Mouse (Mus musculus) lung, embryonic 14.5 days (tissue): ENCODE data around the gene Jak3. TPM values are rescaled to one million over a fixed set of nuclear protein-coding genes. Genes with fewer than 3 reads are reported as not detected.
"Not testable (repeated sequence)": the region's sequence is repeated elsewhere in the genome, so short reads cannot be mapped to it uniquely, and the experiment has no call there.

Source experiments
- ATAC-seq: fragments of 200-750 bp; cut with Nextera tagmentation; 2 replicates; pipeline ENCODE4 v1.8.0; 2017; ENCODE audit warnings: mild to moderate bottlenecking, moderate TSS enrichment, moderate library complexity; ENCODE audit not compliant: insufficient read depth
- DNase-seq: peaks from one replicate; pipeline ENCODE4 v3.0.0-alpha.2; 2015
- H3K27ac ChIP-seq: fragments of 300-500 bp; sonication (generic); 2 replicates; pipeline ENCODE4 v1.5.1; 2014; ENCODE audit warnings: low read depth, mild to moderate bottlenecking, moderate library complexity
- H3K27me3 ChIP-seq: fragments of 300-500 bp; sonication (generic); 2 replicates; pipeline ENCODE4 v1.6.1; 2014; ENCODE audit warnings: low read length, control low read depth; ENCODE audit not compliant: insufficient read depth
- H3K36me3 ChIP-seq: fragments of 300-500 bp; sonication (generic); 2 replicates; pipeline ENCODE4 v1.6.1; 2014; ENCODE audit warnings: control low read depth; ENCODE audit not compliant: insufficient read depth
- H3K4me1 ChIP-seq: fragments of 300-500 bp; sonication (generic); 2 replicates; pipeline ENCODE4 v1.6.1; 2014; ENCODE audit warnings: antibody characterized with exemption, control low read depth; ENCODE audit not compliant: insufficient read depth
- H3K4me2 ChIP-seq: fragments of 300-500 bp; sonication (generic); 2 replicates; pipeline ENCODE4 v1.6.1; 2014; ENCODE audit warnings: mild to moderate bottlenecking
- H3K4me3 ChIP-seq: fragments of 300-500 bp; sonication (generic); 2 replicates; pipeline ENCODE4 v1.5.1; 2014; ENCODE audit warnings: low read depth, low read length
- H3K9ac ChIP-seq: fragments of 300-500 bp; sonication (generic); 2 replicates; pipeline ENCODE4 v1.6.1; 2014
- H3K9me3 ChIP-seq: fragments of 300-500 bp; sonication (generic); 2 replicates; pipeline ENCODE4 v1.6.1; 2016; ENCODE audit warnings: low read depth, low read length, control low read depth
- CTCF ChIP-seq: IDR thresholded peaks from 2 replicates; pipeline ENCODE4 v1.5.1; 2016; ENCODE audit warnings: antibody characterized with exemption, low read depth
- WGBS: fragments of 180-500 bp; shearing (Covaris S2); extraction: QIAGEN DNeasy Blood & Tissue Kit; methylation state at CpG from one replicate; pipeline ENCODE4 v1.1.7; 2014; 5-methylcytosine and 5-hydroxymethylcytosine counted together
- polyA plus RNA-seq: library from polyadenylated mRNA; unstranded; fragments of >200 nt; fragmentation: Nextera tagmentation; extraction: Ambion mirVana; gene quantifications from 2 replicates; pipeline ENCODE4 v1.2.1, GENCODE M21; 2014

Jak3 gene
- polyA plus RNA-seq, 1 experiment from 2014 or later: 7.8 TPM

DNA sequence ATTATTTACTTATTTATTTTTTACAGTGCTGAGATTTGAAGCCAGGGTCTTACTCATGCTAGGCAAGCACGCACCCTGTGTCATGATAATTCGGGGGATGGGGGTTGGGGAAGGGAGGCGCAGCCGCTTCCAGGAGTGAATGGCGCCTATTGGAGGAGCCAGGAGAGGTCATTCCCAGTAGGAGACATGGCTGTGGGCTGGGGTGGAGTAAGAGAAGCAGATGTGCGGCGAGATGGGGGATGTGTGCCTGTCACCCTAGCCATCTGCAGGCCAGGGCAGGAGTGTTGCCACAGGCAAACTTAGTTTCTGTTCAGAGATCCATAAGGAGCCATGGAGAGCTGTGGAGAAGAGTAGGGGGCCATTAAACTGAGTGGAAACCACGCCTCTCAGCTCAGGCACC is 11.5 kb downstream of the Jak3 start:
- DNase-seq: no peak
- Histone ChIP-seq H3K27ac (no peak overlapping the region), H3K4me1 (peaks cover 6% of the 10 kb centered on the region; the same call in 1 of the 2 replicates), H3K4me2 (no peak overlapping the region), H3K36me3 (no peaks in the 10 kb centered on the region), H3K9ac (no peak overlapping the region), H3K9me3 (no peaks in the 10 kb centered on the region), H3K4me3 (no peak overlapping the region), H3K27me3 (peaks cover 100% of the 10 kb centered on the region)
- TF ChIP-seq CTCF: no peak
- no peak for ATAC-seq
- 10% methylated on average over 8 of the region's 8 CpGs for WGBS

DNA sequence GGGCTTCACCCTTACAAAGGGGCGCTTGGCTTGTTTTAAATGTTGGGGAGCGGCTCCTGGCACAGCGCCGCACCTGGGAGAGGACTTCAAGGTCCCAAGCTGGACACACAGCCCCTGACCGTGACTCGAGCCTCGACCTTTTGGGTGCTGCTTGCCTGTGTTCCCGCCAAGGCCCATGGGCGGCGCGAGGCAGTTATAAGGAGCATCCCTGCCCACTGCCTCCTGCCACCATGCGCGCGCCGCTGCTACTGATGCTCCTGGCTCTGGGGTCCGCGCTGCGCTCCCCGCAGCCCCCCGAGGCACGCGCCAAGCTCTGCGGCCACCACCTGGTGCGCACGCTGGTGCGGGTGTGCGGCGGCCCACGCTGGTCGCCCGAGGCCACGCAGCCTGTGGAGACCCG is 12.9 kb downstream of the Jak3 start, which contains the start of gene Insl3:
Gene Insl3 (plus strand): TSS at position 187 of the 400 bp plus-strand sequence.
- Histone ChIP-seq H3K9ac (no peak within 1 kb of the TSS), H3K4me1 (peaks cover 6% of the 10 kb centered on the region; the same call in 1 of the 2 replicates), H3K36me3 (no peaks in the 10 kb centered on the region), H3K9me3 (no peaks in the 10 kb centered on the region), H3K4me3 (no peak within 1 kb of the TSS), H3K27ac (no peak within 1 kb of the TSS), H3K4me2 (no peak within 1 kb of the TSS), H3K27me3 (peaks cover 100% of the 10 kb centered on the region)
- DNase-seq: no peak
- no peak for ATAC-seq
- no peak for TF ChIP-seq CTCF
- WGBS: 11% methylated on average over 33 of the region's 33 CpGs

DNA sequence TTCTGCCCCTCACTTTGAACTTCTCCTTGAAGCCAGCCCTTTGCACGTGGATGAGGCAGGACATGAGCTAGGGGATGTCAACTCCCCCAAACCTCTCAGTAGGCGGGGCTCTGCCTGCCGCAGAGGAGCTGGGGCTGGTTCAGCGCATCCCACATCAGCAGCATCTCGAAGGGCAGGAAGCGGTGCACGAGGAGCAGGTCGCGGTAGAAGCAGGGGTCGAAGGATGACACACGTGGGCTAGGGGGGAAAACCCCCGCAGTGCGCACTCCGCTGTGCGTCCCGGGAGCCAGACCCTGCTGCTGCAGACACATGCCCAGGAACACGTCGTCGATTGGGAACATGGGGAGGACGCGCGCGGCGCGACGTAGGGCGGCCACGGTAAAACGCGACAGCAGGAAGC is 16.4 kb downstream of the Jak3 start:
- Histone ChIP-seq H3K4me1 (no peaks in the 10 kb centered on the region), H3K27ac (no peak overlapping the region), H3K4me2 (no peak overlapping the region), H3K9ac (no peak overlapping the region), H3K9me3 (no peaks in the 10 kb centered on the region), H3K4me3 (no peak overlapping the region), H3K27me3 (peaks cover 83% of the 10 kb centered on the region), H3K36me3 (no peaks in the 10 kb centered on the region)
- ATAC-seq (no peak), DNase-seq (no peak)
- no peak for TF ChIP-seq CTCF
- WGBS: 7% methylated on average over 30 of the region's 30 CpGs

DNA sequence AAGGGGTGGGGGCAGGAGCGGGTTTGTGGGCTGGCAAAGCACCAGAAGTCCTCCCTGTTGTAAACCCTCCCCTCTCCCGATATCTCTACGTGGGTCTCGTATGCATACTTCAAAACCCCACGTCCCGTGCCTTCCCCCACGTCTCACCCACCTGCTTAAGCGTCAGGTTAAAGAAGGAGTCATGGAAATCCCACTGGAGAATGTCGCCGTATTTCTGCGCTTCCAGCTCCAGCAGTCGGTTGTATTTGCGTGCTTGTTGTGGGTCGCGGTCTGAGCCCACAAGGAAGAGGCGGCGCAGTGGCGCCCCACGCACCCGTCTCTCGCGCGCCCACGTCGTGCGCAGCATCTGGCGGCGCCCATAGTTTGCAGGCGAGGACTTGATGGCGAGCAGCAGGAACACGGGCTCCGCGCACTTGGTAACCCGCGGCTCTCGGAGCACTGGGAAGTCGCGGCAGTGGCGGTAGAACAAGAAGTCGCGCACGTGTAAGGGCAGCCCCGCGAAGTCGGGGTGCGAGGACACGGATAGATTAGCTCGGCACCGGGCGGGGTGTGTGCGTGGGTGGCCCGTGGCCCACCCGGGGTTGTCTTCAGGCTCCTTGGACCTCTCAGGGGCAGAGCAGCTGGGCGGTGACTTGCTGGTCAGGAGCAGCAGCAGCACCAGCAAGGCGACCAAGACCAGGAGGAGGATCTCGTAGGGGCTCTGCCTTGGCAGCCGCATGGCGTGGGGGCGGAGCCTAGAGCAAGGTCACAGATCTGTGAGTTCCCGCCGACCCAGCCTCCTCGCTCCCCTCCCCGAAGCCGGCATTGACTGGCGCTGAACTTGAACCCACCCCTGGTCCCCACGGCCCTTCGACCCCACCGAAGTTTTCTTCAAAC is 17.3 kb downstream of the Jak3 start:
- Histone ChIP-seq H3K4me2 (peak overlapping the region; percentile 33; the same call in 1 of the 2 replicates), H3K36me3 (no peaks in the 10 kb centered on the region), H3K4me1 (no peaks in the 10 kb centered on the region), H3K9ac (no peak overlapping the region), H3K4me3 (peak overlapping the region; percentile 14; the same call in 1 of the 2 replicates), H3K27ac (no peak overlapping the region), H3K27me3 (peaks cover 77% of the 10 kb centered on the region), H3K9me3 (no peaks in the 10 kb centered on the region)
- no peak for TF ChIP-seq CTCF
- DNase-seq: no peak
- ATAC-seq: 0 out of 2 replicates have a peak, but pooled peaks have one; percentile 36
- WGBS: 10% methylated on average over 68 of the region's 68 CpGs

DNA sequence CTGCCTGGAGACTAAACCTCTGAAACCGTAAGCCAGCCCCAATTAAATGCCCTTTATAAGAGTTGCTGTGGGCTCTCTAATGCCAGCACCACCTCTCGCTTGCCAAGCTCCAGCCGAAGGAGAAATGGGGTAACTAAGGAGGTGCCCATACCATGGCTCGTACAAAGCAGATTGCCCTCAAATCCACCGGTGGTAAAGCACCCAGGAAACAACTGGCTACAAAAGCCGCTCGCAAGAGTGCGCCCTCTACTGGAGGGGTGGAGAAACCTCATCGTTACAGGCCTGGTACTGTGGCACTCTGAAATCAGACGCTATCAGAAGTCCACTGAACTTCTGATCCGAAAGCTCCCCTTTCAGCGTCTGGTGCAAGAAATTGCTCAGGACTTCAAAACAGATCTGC is 19.4 kb downstream of the Jak3 start:
- not testable (repeated sequence) for H3K4me1 ChIP-seq, H3K4me2 ChIP-seq, H3K4me3 ChIP-seq, H3K9me3 ChIP-seq, ATAC-seq, H3K9ac ChIP-seq, DNase-seq, H3K36me3 ChIP-seq, H3K27ac ChIP-seq
- TF ChIP-seq CTCF: peak; percentile 38
- WGBS: 64% methylated on average over 12 of the region's 12 CpGs
- H3K27me3 ChIP-seq: peaks cover 74% of the 10 kb centered on the region

DNA sequence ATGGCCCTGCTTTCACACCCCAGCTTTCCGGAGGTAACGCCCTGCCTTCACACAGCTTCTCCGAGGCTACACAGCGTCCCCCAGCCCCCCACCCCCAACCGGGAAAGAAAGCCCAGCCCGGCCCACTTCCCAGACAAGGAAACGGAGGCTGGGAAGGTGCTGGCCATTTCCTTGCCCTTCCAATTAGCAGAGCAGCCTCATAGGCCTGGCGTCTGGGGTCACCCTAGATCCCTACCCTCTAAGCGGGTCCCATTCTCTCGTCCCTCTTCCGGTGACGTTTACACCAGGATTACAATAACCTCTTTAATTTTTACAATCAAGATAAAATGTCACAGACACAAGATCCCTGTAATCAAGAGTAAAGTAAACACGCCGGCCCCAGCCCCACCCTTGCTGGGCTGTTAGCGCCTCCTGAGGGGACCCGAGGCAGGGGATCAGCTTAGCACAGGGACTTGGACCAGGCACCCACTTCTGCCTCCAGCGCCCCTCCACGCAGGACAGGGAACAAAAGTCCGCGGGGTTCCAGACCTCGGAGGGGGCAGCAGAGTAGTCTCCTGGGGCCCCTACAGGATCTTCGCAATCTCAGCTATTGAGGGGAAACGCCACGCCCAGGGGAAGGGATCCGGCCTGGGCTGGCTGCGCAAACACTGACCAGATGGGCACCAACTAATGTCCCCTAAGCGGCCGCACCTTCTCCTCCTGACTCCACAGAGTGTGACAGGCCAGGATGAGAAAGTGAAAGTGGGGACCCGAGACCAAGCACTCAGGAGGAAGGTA is 24.6 kb downstream of the Jak3 start:
- Histone ChIP-seq H3K4me2 (peak overlapping the region; percentile 53), H3K27me3 (peaks cover 53% of the 10 kb centered on the region), H3K9me3 (no peaks in the 10 kb centered on the region), H3K36me3 (no peaks in the 10 kb centered on the region), H3K4me3 (peak overlapping the region; percentile 21), H3K4me1 (no peaks in the 10 kb centered on the region), H3K27ac (no peak overlapping the region), H3K9ac (peak overlapping the region; percentile 20; the same call in 1 of the 2 replicates)
- no peak for ATAC-seq
- 5% methylated on average over 29 of the region's 29 CpGs for WGBS
- no peak for DNase-seq
- no peak; the same call in 1 of the 2 replicates for TF ChIP-seq CTCF
